Mouse (Mus musculus): ENCODE results near the gene B4galt2. TPM values are rescaled to one million over a fixed set of nuclear protein-coding genes. Genes with fewer than 3 reads are reported as not detected.

Gene B4galt2
- polyA plus RNA-seq, 1 experiment from 2014 or later: 13.9 TPM

GRCm38 (mm10) chr4:117867823-117868222, 15.5 kb downstream of the B4galt2 start:
- ATAC-seq (ENCODE audit: extremely low read depth, insufficient number of reproducible peaks, low FRiP score, low TSS enrichment): no peak
- Histone ChIP-seq H3K27me3 (replicated peaks) (peaks cover 31% of the 10 kb centered on the region), H3K9ac (no peak overlapping the region), H3K4me2 (peak overlapping the region; percentile 47), H3K4me1 (peaks cover 33% of the 10 kb centered on the region), H3K9me3 (no peaks in the 10 kb centered on the region), H3K36me3 (peaks cover 4% of the 10 kb centered on the region), H3K4me3 (no peak overlapping the region), H3K27ac (replicated peaks) (no peak overlapping the region)
- 15% methylated on average over 24 of the region's 24 CpGs for WGBS

DNA sequence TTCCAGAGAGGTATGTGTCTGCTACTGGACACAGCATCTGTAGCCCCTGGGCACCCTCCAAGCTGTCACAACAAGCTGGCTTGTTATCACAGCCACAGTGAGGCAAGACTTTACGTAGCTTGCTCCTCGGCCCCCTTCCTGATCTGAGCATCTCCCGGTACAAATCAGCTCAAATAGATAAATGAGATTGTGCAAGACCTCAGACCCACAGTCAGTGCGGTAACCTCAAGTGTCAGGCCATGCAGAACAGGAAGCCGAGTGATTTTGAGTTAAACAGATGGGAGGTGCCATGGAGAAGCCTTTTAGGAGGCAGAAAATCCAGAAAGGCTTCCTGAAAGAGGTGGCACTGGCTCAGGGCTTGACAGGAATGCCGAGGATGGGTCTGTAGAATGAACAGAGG, 16.3 kb downstream of the B4galt2 start:
- Histone ChIP-seq H3K27me3 (replicated peaks) (peaks cover 31% of the 10 kb centered on the region), H3K4me2 (no peak overlapping the region), H3K36me3 (peaks cover 4% of the 10 kb centered on the region), H3K9me3 (no peaks in the 10 kb centered on the region), H3K4me1 (peaks cover 27% of the 10 kb centered on the region), H3K4me3 (no peak overlapping the region), H3K27ac (replicated peaks) (no peak overlapping the region), H3K9ac (no peak overlapping the region)
- 65% methylated on average over 6 of the region's 6 CpGs for WGBS
- no peak for ATAC-seq (ENCODE audit: extremely low read depth, insufficient number of reproducible peaks, low FRiP score, low TSS enrichment)

- peaks cover 4% of the 10 kb centered on the region for H3K36me3 ChIP-seq
- H3K27me3 ChIP-seq (replicated peaks): peaks cover 31% of the 10 kb centered on the region
- no peak overlapping the region for H3K9ac ChIP-seq
- no peak for ATAC-seq (ENCODE audit: extremely low read depth, insufficient number of reproducible peaks, low FRiP score, low TSS enrichment)
- no peaks in the 10 kb centered on the region for H3K9me3 ChIP-seq
- peaks cover 19% of the 10 kb centered on the region for H3K4me1 ChIP-seq
- peak overlapping the region; percentile 11; the same call in 1 of the 2 replicates for H3K4me2 ChIP-seq
- H3K27ac ChIP-seq (replicated peaks): 0 out of 2 replicates have a peak overlapping the region, but pooled peaks have one; percentile 0
- H3K4me3 ChIP-seq: no peak overlapping the region
- WGBS: 56% methylated on average over 9 of the region's 9 CpGs
These were observed 17.2 kb downstream of the B4galt2 start for GRCm38 (mm10) chr4:117866083-117866482.

- H3K4me1 ChIP-seq: peaks cover 19% of the 10 kb centered on the region
- WGBS: 47% methylated on average over 4 of the region's 4 CpGs
- H3K27me3 ChIP-seq (replicated peaks): peaks cover 15% of the 10 kb centered on the region
- no peak for ATAC-seq (ENCODE audit: extremely low read depth, insufficient number of reproducible peaks, low FRiP score, low TSS enrichment)
- H3K9ac ChIP-seq: no peak overlapping the region
- H3K27ac ChIP-seq (replicated peaks): no peak overlapping the region
- H3K36me3 ChIP-seq: peaks cover 4% of the 10 kb centered on the region
- no peak overlapping the region for H3K4me2 ChIP-seq
- H3K9me3 ChIP-seq: no peaks in the 10 kb centered on the region
- H3K4me3 ChIP-seq: no peak overlapping the region
These were observed 20.5 kb downstream of the B4galt2 start for GRCm38 (mm10) chr4:117862823-117863222.

DNA sequence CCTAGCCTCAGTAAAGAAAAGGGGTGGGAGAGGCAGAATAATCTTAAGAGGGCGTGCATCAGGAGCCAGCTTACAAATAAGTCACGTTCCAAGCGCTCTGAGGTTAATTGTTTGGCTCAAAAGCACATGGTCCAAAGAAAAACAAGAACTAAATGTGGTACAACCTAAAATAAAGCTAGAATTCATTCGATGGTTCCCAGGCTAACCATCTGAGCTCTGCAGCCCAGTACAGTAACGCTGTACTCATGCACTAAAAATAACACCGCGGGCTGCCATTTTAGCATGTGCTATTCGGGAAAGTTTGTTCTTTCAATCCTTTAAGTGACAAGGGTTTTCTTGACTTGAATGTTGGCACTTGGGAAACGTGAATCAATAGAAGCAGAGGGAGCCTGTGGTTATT, 22.7 kb downstream of the B4galt2 start:
- Histone ChIP-seq H3K27ac (replicated peaks) (no peak overlapping the region), H3K9ac (no peak overlapping the region), H3K4me2 (no peak overlapping the region), H3K27me3 (replicated peaks) (peaks cover 5% of the 10 kb centered on the region; the same call in 1 of the 2 replicates), H3K4me3 (no peak overlapping the region), H3K4me1 (peaks cover 8% of the 10 kb centered on the region), H3K36me3 (peaks cover 17% of the 10 kb centered on the region), H3K9me3 (no peaks in the 10 kb centered on the region)
- 72% methylated on average over 9 of the region's 9 CpGs for WGBS
- ATAC-seq (ENCODE audit: extremely low read depth, insufficient number of reproducible peaks, low FRiP score, low TSS enrichment): no peak

DNA sequence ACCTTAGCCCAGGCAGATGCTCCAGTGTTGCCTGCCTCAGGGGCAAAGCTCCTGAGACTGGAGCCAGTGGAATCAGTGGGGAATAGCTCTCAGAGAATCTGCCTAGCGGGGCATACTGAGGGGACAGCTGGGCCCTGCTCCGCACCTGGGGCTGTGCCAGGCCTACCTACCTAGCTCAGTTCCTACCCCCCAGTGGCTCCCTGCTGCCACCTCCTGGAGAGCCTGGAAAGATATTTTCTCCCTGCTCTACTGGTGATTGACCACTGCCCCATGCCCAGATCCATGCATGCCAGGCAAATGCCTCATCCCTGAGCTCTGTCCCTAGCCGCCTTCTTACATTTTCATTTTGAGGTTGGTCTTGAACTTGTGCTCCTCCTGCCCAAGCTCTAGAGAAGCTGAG, 24.5 kb downstream of the B4galt2 start:
- Histone ChIP-seq H3K9ac (no peak overlapping the region), H3K36me3 (peaks cover 14% of the 10 kb centered on the region; the same call in 1 of the 2 replicates), H3K4me3 (no peak overlapping the region), H3K4me1 (peaks cover 24% of the 10 kb centered on the region), H3K27ac (replicated peaks) (no peak overlapping the region), H3K9me3 (no peaks in the 10 kb centered on the region), H3K27me3 (replicated peaks) (peaks cover 5% of the 10 kb centered on the region; the same call in 1 of the 2 replicates), H3K4me2 (no peak overlapping the region)
- no peak for ATAC-seq (ENCODE audit: extremely low read depth, insufficient number of reproducible peaks, low FRiP score, low TSS enrichment)
- WGBS: 58% methylated on average over 3 of the region's 3 CpGs

DNA sequence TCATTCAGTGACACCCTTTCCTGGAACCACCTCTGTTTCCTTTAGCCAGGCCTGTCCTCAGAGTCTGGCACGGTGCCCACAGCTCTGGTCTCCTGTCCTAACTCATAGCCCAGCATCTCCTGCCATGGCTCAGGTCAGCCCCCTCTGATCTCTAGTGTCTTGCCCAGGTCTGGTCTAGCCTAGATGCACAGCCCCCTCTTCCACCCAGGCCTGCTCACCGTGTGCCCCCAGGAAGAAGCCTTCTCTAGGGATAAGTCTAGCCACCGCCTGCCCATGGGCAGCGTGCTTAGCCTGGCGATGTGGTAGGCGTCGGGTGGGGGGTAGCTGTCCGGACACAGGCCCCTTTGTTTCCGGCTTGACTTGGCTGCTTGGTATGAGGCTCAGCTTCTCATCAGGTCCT, 28.1 kb downstream of the B4galt2 start:
- no peak for ATAC-seq (ENCODE audit: extremely low read depth, insufficient number of reproducible peaks, low FRiP score, low TSS enrichment)
- Histone ChIP-seq H3K36me3 (peaks cover 14% of the 10 kb centered on the region; the same call in 1 of the 2 replicates), H3K9me3 (no peaks in the 10 kb centered on the region), H3K27ac (replicated peaks) (no peak overlapping the region), H3K27me3 (replicated peaks) (no peaks in the 10 kb centered on the region), H3K4me2 (no peak overlapping the region), H3K4me1 (peaks cover 20% of the 10 kb centered on the region), H3K4me3 (no peak overlapping the region), H3K9ac (0 out of 2 replicates have a peak overlapping the region, but pooled peaks have one; percentile 37)
- 80% methylated on average over 9 of the region's 9 CpGs for WGBS

GRCm38 (mm10) chr4:117852152-117852868, 31.0 kb downstream of the B4galt2 start:
- 85% methylated on average over 10 of the region's 10 CpGs for WGBS
- H3K27me3 ChIP-seq (replicated peaks): 0 out of 2 replicates have a peak, but pooled peaks cover 4% of the 10 kb centered on the region
- no peak overlapping the region for H3K9ac ChIP-seq
- no peak for ATAC-seq (ENCODE audit: extremely low read depth, insufficient number of reproducible peaks, low FRiP score, low TSS enrichment)
- peaks cover 25% of the 10 kb centered on the region for H3K4me1 ChIP-seq
- H3K36me3 ChIP-seq: peaks cover 10% of the 10 kb centered on the region; the same call in 1 of the 2 replicates
- H3K4me3 ChIP-seq: no peak overlapping the region
- no peak overlapping the region for H3K27ac ChIP-seq (replicated peaks)
- H3K9me3 ChIP-seq: no peaks in the 10 kb centered on the region
- H3K4me2 ChIP-seq: no peak overlapping the region

GRCm38 (mm10) chr4:117850871-117851270, 32.4 kb downstream of the B4galt2 start:
- Histone ChIP-seq H3K27me3 (replicated peaks) (0 out of 2 replicates have a peak, but pooled peaks cover 6% of the 10 kb centered on the region), H3K9ac (no peak overlapping the region), H3K4me1 (peaks cover 25% of the 10 kb centered on the region), H3K27ac (replicated peaks) (no peak overlapping the region), H3K36me3 (peaks cover 6% of the 10 kb centered on the region), H3K4me2 (no peak overlapping the region), H3K4me3 (no peak overlapping the region), H3K9me3 (no peaks in the 10 kb centered on the region)
- 76% methylated on average over 7 of the region's 7 CpGs for WGBS
- ATAC-seq (ENCODE audit: extremely low read depth, insufficient number of reproducible peaks, low FRiP score, low TSS enrichment): no peak

GRCm38 (mm10) chr4:117850176-117850575, 33.1 kb downstream of the B4galt2 start:
- WGBS: 78% methylated on average over 7 of the region's 7 CpGs
- no peak overlapping the region for H3K27ac ChIP-seq (replicated peaks)
- peaks cover 19% of the 10 kb centered on the region for H3K4me1 ChIP-seq
- no peak overlapping the region for H3K4me3 ChIP-seq
- H3K27me3 ChIP-seq (replicated peaks): 0 out of 2 replicates have a peak, but pooled peaks cover 6% of the 10 kb centered on the region
- H3K9me3 ChIP-seq: no peaks in the 10 kb centered on the region
- H3K9ac ChIP-seq: no peak overlapping the region
- peaks cover 12% of the 10 kb centered on the region for H3K36me3 ChIP-seq
- ATAC-seq (ENCODE audit: extremely low read depth, insufficient number of reproducible peaks, low FRiP score, low TSS enrichment): no peak
- no peak overlapping the region for H3K4me2 ChIP-seq

DNA sequence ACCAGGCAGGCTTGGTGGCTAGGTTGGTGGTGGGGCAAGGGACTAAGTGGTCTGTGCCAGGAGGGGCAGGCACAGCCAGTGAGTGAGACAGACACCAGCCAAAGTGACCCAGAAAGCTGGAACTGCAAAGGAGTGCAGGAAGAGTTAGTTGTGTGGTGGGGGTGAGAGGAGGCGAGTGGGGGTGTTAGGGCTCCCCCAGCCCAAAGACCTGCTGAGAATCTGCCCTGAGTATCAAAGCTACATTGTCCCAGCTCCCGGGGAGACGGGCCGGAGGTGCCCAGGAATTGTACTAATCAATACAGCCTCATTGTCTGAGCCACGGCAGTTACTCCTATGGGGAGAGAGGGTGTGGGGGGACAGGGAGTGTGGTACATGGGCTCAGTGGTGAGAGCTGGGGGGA, 33.8 kb downstream of the B4galt2 start:
- H3K4me1 ChIP-seq: peaks cover 12% of the 10 kb centered on the region
- ATAC-seq (ENCODE audit: extremely low read depth, insufficient number of reproducible peaks, low FRiP score, low TSS enrichment): no peak

DNA sequence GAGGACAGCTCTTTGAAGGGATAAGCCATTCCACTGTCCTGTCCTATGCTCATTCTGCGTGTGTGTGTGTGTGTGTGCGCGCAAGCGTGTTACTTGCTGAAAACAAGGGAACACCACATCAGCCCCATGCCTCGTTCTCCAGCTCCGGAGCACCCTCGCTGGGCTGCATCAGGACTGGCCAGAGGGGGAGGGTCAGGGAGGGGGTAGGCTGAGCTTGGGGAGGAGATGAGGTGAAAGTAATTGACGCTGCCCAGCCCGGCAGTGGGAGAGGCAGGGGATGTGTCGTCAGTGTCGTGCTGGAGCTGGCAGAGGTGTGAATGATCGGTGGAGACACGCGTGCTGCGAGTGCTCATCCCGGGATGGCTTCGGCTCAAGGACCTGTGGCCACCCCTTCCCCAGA, 34.2 kb downstream of the B4galt2 start:
- Histone ChIP-seq H3K4me1 (peaks cover 8% of the 10 kb centered on the region), H3K9me3 (no peaks in the 10 kb centered on the region), H3K27ac (replicated peaks) (no peak overlapping the region), H3K36me3 (peaks cover 12% of the 10 kb centered on the region), H3K9ac (no peak overlapping the region), H3K4me3 (no peak overlapping the region), H3K4me2 (no peak overlapping the region), H3K27me3 (replicated peaks) (0 out of 2 replicates have a peak, but pooled peaks cover 6% of the 10 kb centered on the region)
- ATAC-seq (ENCODE audit: extremely low read depth, insufficient number of reproducible peaks, low FRiP score, low TSS enrichment): no peak
- 52% methylated on average over 17 of the region's 17 CpGs for WGBS

More for the DNA sequence above, 33.8 kb downstream of the B4galt2 start:
- WGBS: 80% methylated on average over 5 of the region's 5 CpGs
- H3K27me3 ChIP-seq (replicated peaks): 0 out of 2 replicates have a peak, but pooled peaks cover 6% of the 10 kb centered on the region
- H3K9ac ChIP-seq: no peak overlapping the region
- H3K9me3 ChIP-seq: no peaks in the 10 kb centered on the region
- H3K4me2 ChIP-seq: no peak overlapping the region
- H3K27ac ChIP-seq (replicated peaks): no peak overlapping the region
- no peak overlapping the region for H3K4me3 ChIP-seq
- peaks cover 12% of the 10 kb centered on the region for H3K36me3 ChIP-seq
